Mouse (Mus musculus): ENCODE data around the gene Scaf11. TPM values are rescaled to one million over a fixed set of nuclear protein-coding genes. Genes with fewer than 3 reads are reported as not detected.
"Not testable (repeated sequence)": the region's sequence is repeated elsewhere in the genome, so short reads cannot be mapped to it uniquely, and the experiment has no call there.

Scaf11 gene
- polyA plus RNA-seq (2012; ENCODE audit: insufficient read depth, insufficient read length, missing spikeins) = 28.7 and 29.0 TPM in 2 replicates

GRCm38 (mm10) chr15:96460730-96461540 is at the start of gene Scaf11:
TSS of gene Scaf11 (minus strand) at chr15:96460843.
- H3K27ac ChIP-seq (replicated peaks; ENCODE audit: low read depth, low read length) = peak within 1 kb of the TSS; percentile 94
- peak within 1 kb of the TSS; percentile 98 for H3K4me3 ChIP-seq (ENCODE audit: insufficient read depth, low read depth, low read length)

GRCm38 (mm10) chr15:96507097-96507840 is 46.6 kb upstream of the Scaf11 start:
- no peak overlapping the region for H3K4me3 ChIP-seq (ENCODE audit: insufficient read depth, low read depth, low read length)
- H3K4me1 ChIP-seq (ENCODE audit: control insufficient read depth, insufficient read depth, insufficient read length, low read length) = no peaks in the 10 kb centered on the region
- no peak overlapping the region for H3K27ac ChIP-seq (replicated peaks; ENCODE audit: low read depth, low read length)

More at GRCm38 (mm10) chr15:96460730-96461540, at the start of gene Scaf11:
- H3K4me1 ChIP-seq (ENCODE audit: control insufficient read depth, insufficient read depth, insufficient read length, low read length) = peaks cover 5% of the 10 kb centered on the region; the same call in 1 of the 2 replicates

- Histone ChIP-seq H3K4me1 (ENCODE audit: control insufficient read depth, insufficient read depth, insufficient read length, low read length) (no peaks in the 10 kb centered on the region), H3K4me3 (ENCODE audit: insufficient read depth, low read depth, low read length) (no peak overlapping the region)
Measured at GRCm38 (mm10) chr15:96497646-96498045, 37.0 kb upstream of the Scaf11 start.

GRCm38 (mm10) chr15:96494279-96494678 is 33.6 kb upstream of the Scaf11 start:
- no peaks in the 10 kb centered on the region for H3K4me1 ChIP-seq (ENCODE audit: control insufficient read depth, insufficient read depth, insufficient read length, low read length)
- H3K27ac ChIP-seq (replicated peaks; ENCODE audit: low read depth, low read length) = no peak overlapping the region
- H3K4me3 ChIP-seq (ENCODE audit: insufficient read depth, low read depth, low read length) = no peak overlapping the region

More at GRCm38 (mm10) chr15:96497646-96498045, 37.0 kb upstream of the Scaf11 start:
- H3K27ac ChIP-seq (replicated peaks; ENCODE audit: low read depth, low read length) = no peak overlapping the region

- Histone ChIP-seq H3K4me1 (ENCODE audit: control insufficient read depth, insufficient read depth, insufficient read length, low read length) (no peaks in the 10 kb centered on the region), H3K27ac (replicated peaks; ENCODE audit: low read depth, low read length) (no peak overlapping the region), H3K4me3 (ENCODE audit: insufficient read depth, low read depth, low read length) (no peak overlapping the region)
Measured at GRCm38 (mm10) chr15:96493573-96493972, 32.9 kb upstream of the Scaf11 start.

- H3K4me3 ChIP-seq (ENCODE audit: insufficient read depth, low read depth, low read length); H3K27ac ChIP-seq (replicated peaks; ENCODE audit: low read depth, low read length); H3K4me1 ChIP-seq (ENCODE audit: control insufficient read depth, insufficient read depth, insufficient read length, low read length): not testable (repeated sequence)
Measured at GRCm38 (mm10) chr15:96492919-96493318, 32.3 kb upstream of the Scaf11 start.

GRCm38 (mm10) chr15:96491861-96492641 is 31.4 kb upstream of the Scaf11 start:
- no peaks in the 10 kb centered on the region for H3K4me1 ChIP-seq (ENCODE audit: control insufficient read depth, insufficient read depth, insufficient read length, low read length)

GRCm38 (mm10) chr15:96491421-96491820 is 30.8 kb upstream of the Scaf11 start:
- Histone ChIP-seq H3K4me1 (ENCODE audit: control insufficient read depth, insufficient read depth, insufficient read length, low read length) (no peaks in the 10 kb centered on the region), H3K27ac (replicated peaks; ENCODE audit: low read depth, low read length) (no peak overlapping the region), H3K4me3 (ENCODE audit: insufficient read depth, low read depth, low read length) (no peak overlapping the region)

More at GRCm38 (mm10) chr15:96491861-96492641, 31.4 kb upstream of the Scaf11 start:
- Histone ChIP-seq H3K4me3 (ENCODE audit: insufficient read depth, low read depth, low read length) (no peak overlapping the region), H3K27ac (replicated peaks; ENCODE audit: low read depth, low read length) (no peak overlapping the region)

GRCm38 (mm10) chr15:96490123-96490522 is 29.5 kb upstream of the Scaf11 start:
- Histone ChIP-seq H3K4me1 (ENCODE audit: control insufficient read depth, insufficient read depth, insufficient read length, low read length) (no peaks in the 10 kb centered on the region), H3K4me3 (ENCODE audit: insufficient read depth, low read depth, low read length) (no peak overlapping the region), H3K27ac (replicated peaks; ENCODE audit: low read depth, low read length) (no peak overlapping the region)

- Histone ChIP-seq H3K4me1 (ENCODE audit: control insufficient read depth, insufficient read depth, insufficient read length, low read length) (no peaks in the 10 kb centered on the region), H3K27ac (replicated peaks; ENCODE audit: low read depth, low read length) (no peak overlapping the region), H3K4me3 (ENCODE audit: insufficient read depth, low read depth, low read length) (no peak overlapping the region)
Measured at GRCm38 (mm10) chr15:96488941-96489786, 28.5 kb upstream of the Scaf11 start.

GRCm38 (mm10) chr15:96487066-96487698 is 26.5 kb upstream of the Scaf11 start:
- no peak overlapping the region for H3K27ac ChIP-seq (replicated peaks; ENCODE audit: low read depth, low read length)
- no peaks in the 10 kb centered on the region for H3K4me1 ChIP-seq (ENCODE audit: control insufficient read depth, insufficient read depth, insufficient read length, low read length)
- H3K4me3 ChIP-seq (ENCODE audit: insufficient read depth, low read depth, low read length) = no peak overlapping the region

GRCm38 (mm10) chr15:96480822-96481221 is 20.2 kb upstream of the Scaf11 start:
- no peak overlapping the region for H3K4me3 ChIP-seq (ENCODE audit: insufficient read depth, low read depth, low read length)
- no peaks in the 10 kb centered on the region for H3K4me1 ChIP-seq (ENCODE audit: control insufficient read depth, insufficient read depth, insufficient read length, low read length)
- H3K27ac ChIP-seq (replicated peaks; ENCODE audit: low read depth, low read length) = no peak overlapping the region

GRCm38 (mm10) chr15:96478006-96478405 is 17.4 kb upstream of the Scaf11 start:
- Histone ChIP-seq H3K4me3 (ENCODE audit: insufficient read depth, low read depth, low read length) (no peak overlapping the region), H3K4me1 (ENCODE audit: control insufficient read depth, insufficient read depth, insufficient read length, low read length) (no peaks in the 10 kb centered on the region), H3K27ac (replicated peaks; ENCODE audit: low read depth, low read length) (no peak overlapping the region)

- no peaks in the 10 kb centered on the region for H3K4me1 ChIP-seq (ENCODE audit: control insufficient read depth, insufficient read depth, insufficient read length, low read length)
- H3K4me3 ChIP-seq (ENCODE audit: insufficient read depth, low read depth, low read length) = no peak overlapping the region
- no peak overlapping the region for H3K27ac ChIP-seq (replicated peaks; ENCODE audit: low read depth, low read length)
Measured at GRCm38 (mm10) chr15:96476359-96476758, 15.7 kb upstream of the Scaf11 start.
